Mouse (Mus musculus) Patski (cell line): ENCODE measurements around the gene Hmgcr. TPM values are rescaled to one million over a fixed set of nuclear protein-coding genes. Genes with fewer than 3 reads are reported as not detected.
A peak's percentile ranks its signal among the peaks of the same experiment; 100 is the strongest.

Source experiments
- ATAC-seq: fragments of 100-300 bp; one replicate; pipeline ENCODE4 v1.8.0; 2021
- CTCF ChIA-PET: fragments of 350-600 bp; sonication (Branson Sonifier 250); formaldehyde crosslinking; loops from one replicate; lab custom pipeline; 2022; ENCODE audit warnings: inconsistent platforms; lab: Charles Lee
- POLR2A ChIA-PET: fragments of 350-600 bp; sonication (Branson Sonifier 250); formaldehyde crosslinking; loops from one replicate; lab custom pipeline; 2022; ENCODE audit warnings: antibody characterized with exemption, inconsistent platforms; lab: Charles Lee
- DNase-seq: peaks from one replicate; pipeline ENCODE4 v3.0.0-alpha.2; 2011; ENCODE audit warnings: low read depth, low spot score
- H3K27me3 ChIP-seq: fragments of 371-371 bp; one replicate; pipeline ENCODE4 v1.5.1; 2021
- CTCF ChIP-seq: fragments of 100-300 bp; IDR thresholded peaks from one replicate; pipeline ENCODE4 v1.5.1; 2021
- in situ Hi-C: fragments of 300-500 bp; cut with MboI; formaldehyde crosslinking; loops from 3 replicates; pipeline ENCODE4 v1.11.1; 2018; ENCODE audit warnings: low pct_unique_long_range_greater_than_20kb, mixed read lengths
- polyA plus RNA-seq: library from polyadenylated mRNA; unstranded; gene quantifications from one replicate; pipeline ENCODE4 v1.2.3, GENCODE M21; 2021

Gene Hmgcr
- polyA plus RNA-seq, 1 experiment from 2014 or later, result 43.0 TPM

DNA sequence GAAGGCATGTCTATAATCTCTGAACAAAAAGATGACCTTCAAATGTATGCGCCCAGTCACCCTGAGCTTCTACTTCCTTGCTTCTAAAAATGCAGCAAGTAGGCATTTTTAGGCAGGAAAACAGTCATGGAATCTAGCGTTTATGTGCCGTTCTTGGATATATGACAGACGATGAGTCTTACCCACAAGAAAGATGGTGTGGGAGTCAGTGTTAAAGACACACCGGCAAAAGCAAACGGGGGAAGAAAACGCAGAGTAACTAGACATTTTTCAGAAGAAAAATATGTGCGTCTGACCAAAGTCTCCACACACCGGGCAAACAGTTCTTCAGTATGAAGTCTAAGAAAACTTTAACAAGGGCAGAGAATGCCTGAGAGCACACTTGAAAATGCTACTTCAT is 16.5 kb upstream of the Hmgcr start:
- no peak for ATAC-seq
- in situ Hi-C loops, result no loop called here
- CTCF ChIA-PET, result no interaction called here
- no peak for DNase-seq
- POLR2A ChIA-PET, result no interaction called here
- TF ChIP-seq CTCF, result no peak
- H3K27me3 ChIP-seq, result peaks cover 7% of the 10 kb centered on the region

DNA sequence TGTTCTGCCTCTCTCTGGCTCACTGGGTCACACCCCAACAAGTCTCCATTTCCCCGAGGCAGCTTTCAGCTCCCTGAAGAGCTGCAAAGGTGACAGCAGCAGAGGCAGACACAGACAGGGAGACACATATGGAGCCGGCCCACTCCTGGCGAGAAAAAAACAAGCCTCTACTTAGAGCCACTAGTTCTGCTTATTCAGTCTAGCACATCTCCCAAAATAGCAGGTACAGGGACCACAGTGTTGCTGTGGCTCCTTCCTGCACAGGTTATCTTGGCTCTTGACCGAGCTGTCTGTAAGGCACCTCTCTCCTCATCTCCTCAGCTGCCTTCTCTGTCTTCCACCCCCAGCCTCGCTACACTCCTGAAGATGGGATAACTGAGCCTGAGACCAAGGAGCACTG is 14.0 kb upstream of the Hmgcr start:
- no peak for TF ChIP-seq CTCF
- DNase-seq (no peak), ATAC-seq (no peak)
- in situ Hi-C loops, result no loop called here
- peaks cover 7% of the 10 kb centered on the region for H3K27me3 ChIP-seq
- CTCF ChIA-PET, result interaction anchor here (0.6 to 1.5 kb wide), 2 partner anchors 40 to 441 kb away, joined by 3 to 5 read pairs; no protein-coding TSS in a partner anchor
- POLR2A ChIA-PET, result no interaction called here

DNA sequence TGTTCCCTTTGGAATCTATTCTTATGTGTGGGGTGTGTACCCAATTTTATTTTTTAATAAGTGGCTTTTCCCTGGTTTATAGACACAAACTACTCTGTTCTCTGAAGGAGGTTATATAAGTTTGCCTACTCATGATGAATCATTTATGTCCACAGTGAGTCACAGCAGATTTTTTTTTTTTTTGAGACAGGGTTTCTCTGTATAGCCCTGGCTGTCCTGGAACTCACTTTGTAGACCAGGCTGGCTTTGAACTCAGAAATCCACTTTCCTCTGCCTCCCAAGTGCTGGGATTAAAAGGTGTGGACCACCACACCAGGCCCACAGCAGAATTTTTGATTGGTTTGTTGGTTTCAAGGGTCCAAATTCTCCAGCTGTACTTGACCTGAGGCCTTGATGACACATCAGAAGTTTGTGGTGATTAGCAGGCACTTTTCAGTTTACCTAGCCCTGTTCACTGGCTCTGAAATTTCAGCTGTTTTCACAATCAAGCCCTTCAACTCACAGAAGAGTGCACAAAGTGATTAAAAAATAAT is 10.4 kb upstream of the Hmgcr start:
- in situ Hi-C loops, result no loop called here
- ChIA-PET CTCF (no interaction called here), POLR2A (no interaction called here)
- DNase-seq (no peak), ATAC-seq (peak; percentile 50)
- TF ChIP-seq CTCF, result no peak
- H3K27me3 ChIP-seq, result peaks cover 7% of the 10 kb centered on the region

DNA sequence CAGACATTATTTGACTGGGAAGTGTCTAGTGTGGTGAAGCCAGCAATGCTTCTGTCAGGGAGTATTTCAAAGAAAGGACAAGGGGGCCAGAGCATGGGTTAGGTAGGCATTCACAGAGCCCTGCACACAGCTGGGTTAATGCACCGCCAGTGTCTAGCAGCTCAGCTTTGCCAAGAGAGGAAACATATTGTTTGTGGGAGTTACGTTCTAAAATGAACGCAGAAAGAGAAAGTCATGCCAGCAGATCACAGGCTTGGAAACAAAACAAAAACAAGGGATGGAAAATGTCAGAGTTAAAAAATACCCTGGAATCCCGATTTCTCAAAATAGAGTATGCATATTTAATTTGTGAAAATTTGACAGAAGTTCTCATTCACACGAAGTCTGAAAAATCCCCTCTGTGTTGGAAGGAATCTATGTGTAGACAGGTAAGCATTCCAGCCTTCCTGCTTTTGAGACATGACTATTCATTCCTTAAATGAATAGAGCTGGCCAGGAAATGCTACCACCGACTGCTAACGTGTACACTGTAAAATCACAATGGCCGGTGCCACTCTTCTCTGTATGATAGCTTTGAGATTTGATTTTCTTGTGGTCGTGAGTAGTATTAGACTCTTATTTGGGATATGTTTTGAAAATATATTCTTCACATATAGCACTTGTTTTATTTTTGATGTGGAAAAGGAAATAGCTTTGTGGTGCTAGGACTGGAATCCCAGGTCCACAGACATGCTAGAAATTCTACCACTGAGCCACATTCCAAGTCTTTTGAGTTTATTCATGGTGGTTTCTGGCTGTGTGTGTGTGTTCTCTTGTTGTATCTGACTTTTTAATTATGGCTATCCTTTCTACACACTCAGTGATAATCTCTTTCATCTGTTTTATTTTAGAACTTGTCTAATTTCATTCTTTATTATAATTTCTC is 9.7 kb upstream of the Hmgcr start:
- POLR2A ChIA-PET, result no interaction called here
- no peak for TF ChIP-seq CTCF
- no peaks in the 10 kb centered on the region for H3K27me3 ChIP-seq
- DNase-seq, result no peak
- in situ Hi-C loops, result no loop called here
- CTCF ChIA-PET, result no interaction called here
- peak; percentile 45 for ATAC-seq

DNA sequence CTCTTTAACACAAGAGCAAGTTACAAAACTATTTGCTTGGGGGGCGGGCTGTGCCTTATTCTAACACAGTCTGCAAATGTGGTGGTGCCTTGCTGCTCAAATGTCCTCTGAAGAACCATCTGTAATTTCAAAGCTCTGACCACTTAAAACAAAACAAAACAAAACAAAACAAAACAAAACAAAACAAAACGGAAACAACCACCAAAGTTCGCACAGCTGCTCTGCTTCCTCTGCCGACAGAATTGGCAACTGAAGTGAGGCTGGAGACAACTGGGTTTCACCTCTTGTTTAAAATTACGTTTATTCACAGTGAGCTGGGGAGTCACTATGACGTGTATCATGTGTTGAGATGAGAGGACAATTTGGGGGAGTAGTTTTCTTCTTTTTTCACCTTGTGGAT is 7.9 kb upstream of the Hmgcr start:
- ATAC-seq (no peak), DNase-seq (no peak)
- in situ Hi-C loops, result no loop called here
- ChIA-PET POLR2A (no interaction called here), CTCF (no interaction called here)
- H3K27me3 ChIP-seq, result no peaks in the 10 kb centered on the region
- no peak for TF ChIP-seq CTCF

DNA sequence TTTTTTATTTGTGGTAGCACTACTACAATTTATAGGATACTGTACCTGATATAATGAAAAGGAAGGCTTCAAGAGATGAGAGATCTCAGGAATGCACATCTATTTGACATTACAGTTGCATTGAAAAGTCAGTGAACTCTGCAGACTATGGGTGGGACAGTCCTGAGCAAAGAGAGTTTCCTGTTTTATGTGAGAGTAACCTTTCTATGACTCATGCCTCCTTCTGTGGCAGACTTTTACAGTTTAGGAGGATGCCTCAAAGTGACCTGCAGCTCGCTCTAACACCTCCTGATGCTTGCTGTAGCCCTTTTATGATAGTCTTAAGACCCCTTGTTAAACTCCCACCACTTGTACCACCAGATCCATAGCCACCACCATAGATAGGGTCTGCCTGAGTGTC is 6.3 kb upstream of the Hmgcr start:
- TF ChIP-seq CTCF, result no peak
- POLR2A ChIA-PET, result no interaction called here
- in situ Hi-C loops, result no loop called here
- ATAC-seq (no peak), DNase-seq (no peak)
- CTCF ChIA-PET, result no interaction called here
- no peaks in the 10 kb centered on the region for H3K27me3 ChIP-seq

DNA sequence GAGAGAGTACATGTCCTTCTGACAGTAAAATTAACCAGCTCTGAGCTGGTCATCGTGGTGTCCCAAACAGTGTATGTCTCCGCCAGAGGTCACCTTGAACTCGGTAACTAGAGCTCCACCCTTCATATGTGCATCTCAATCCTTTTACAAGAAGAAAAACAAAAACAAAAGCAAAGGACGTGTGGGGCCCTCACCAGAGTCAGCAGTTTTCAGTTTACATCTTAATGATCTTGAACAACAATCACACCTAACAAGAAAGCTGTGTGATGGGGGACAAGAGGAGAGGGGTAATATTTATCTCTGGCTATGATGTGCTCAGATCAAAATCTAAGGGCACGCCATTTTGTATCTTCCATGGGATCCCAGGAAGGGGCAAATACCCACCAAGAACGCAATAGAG is 5.0 kb upstream of the Hmgcr start:
- TF ChIP-seq CTCF, result no peak
- ATAC-seq (no peak), DNase-seq (no peak)
- in situ Hi-C loops, result no loop called here
- no peaks in the 10 kb centered on the region for H3K27me3 ChIP-seq
- ChIA-PET POLR2A (interaction anchor here (0.6 kb wide), 1 partner anchor 40 kb away, joined by 4 read pairs; no protein-coding TSS in a partner anchor), CTCF (no interaction called here)

DNA sequence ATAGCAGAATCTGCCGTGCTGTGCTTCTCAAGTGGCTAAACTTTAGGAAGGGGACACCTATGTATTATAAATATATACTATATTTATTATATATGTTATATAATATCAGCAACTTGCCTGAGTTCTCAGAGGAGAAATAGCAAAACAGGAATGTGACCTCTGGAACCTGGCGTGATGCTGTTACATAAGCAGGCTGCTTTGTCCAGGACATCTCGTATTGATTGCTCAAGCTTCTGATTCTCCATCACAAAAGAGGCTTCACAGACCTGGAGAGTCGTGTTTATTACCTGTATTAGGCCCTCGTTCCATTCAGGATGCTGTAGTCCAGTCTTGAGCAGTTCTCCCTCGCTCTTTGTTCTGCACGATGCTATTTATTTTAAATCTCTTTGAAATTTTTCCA is 3.1 kb upstream of the Hmgcr start:
- in situ Hi-C loops, result no loop called here
- no peaks in the 10 kb centered on the region for H3K27me3 ChIP-seq
- no peak for TF ChIP-seq CTCF
- no peak for DNase-seq
- no peak for ATAC-seq
- POLR2A ChIA-PET, result no interaction called here
- CTCF ChIA-PET, result no interaction called here

DNA sequence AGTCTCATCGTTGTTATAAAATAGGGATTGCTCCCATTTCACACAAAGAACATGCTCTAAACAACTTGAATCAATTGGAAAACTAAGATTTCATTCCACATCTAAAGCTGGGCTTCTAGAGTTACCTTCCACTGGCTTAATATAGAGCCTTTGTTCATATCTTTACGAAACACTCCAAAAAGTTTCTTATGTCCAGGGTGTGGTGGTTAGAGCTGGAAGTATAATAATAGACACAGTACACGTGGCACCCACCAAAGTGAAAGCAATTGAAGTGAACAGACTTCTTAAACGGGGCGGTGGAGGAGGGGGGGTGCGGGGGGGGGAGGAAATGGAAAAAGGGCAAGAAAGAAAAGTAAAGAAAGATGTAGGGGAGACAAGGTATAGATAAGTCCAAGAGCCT is 1.5 kb upstream of the Hmgcr start:
- H3K27me3 ChIP-seq, result no peaks in the 10 kb centered on the region
- ChIA-PET CTCF (no interaction called here), POLR2A (no interaction called here)
- in situ Hi-C loops, result no loop called here
- ATAC-seq (no peak), DNase-seq (no peak)
- no peak for TF ChIP-seq CTCF

DNA sequence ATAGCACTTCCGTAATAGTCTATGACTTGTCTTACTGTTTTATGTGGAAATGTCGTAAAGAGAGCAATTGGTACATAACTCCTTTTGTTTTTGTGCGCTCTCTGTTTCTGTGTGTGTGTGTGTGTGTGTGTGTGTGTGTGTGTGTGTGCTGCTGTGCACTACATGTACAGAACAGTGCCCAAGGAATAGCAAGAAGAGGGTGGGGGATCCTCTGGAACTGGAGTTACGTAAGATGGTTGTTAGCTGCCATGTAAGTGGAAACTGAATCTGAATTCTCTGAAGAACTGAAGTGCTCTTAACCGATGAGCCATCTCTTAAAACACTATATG is 1.1 kb upstream of the Hmgcr start:
- DNase-seq (no peak), ATAC-seq (no peak)
- in situ Hi-C loops, result no loop called here
- CTCF ChIA-PET, result no interaction called here
- POLR2A ChIA-PET, result no interaction called here
- no peak for TF ChIP-seq CTCF
- H3K27me3 ChIP-seq, result no peaks in the 10 kb centered on the region

DNA sequence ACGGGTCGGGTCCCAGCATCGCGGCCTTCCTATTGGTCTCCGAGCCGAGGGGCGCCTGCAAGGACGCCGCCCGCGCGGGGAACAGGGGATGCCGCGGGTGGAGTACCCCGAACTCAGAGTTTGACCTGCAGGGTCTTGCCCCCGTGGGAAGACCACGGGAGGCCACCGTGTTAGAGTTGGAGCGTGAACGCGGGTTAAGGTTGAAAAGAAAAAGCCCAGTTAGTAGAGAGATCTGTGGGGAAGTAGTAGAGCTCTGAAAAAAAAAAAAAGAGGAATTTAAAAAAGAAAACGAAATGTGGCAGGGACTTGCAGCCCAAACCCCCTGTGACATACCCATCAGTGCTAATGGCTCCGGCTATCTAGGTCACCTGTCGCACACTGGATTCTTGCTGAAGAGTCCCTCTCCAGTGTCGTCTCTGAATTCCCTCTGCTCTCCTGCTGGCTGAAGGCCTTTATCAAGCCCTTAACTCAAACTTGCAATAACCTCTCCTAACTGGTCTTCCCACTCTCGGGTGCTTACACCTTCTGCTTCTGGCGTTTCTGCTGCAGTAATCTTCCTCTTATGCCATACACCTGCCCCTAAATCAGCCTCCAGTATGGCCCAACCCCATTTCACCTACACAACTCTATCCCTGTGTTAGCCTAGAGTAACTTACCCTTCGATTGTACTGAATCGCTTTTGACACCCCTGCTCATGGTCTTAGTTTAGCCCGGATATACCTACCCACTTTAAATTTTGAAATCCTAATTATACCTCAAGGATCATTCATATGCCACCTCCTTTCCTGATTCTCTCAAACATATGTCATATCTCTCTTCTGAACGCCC is 556 bp upstream of the Hmgcr start:
- ChIA-PET POLR2A (no interaction called here), CTCF (no interaction called here)
- ATAC-seq (no peak), DNase-seq (no peak)
- no peaks in the 10 kb centered on the region for H3K27me3 ChIP-seq
- no peak for TF ChIP-seq CTCF
- in situ Hi-C loops, result no loop called here
